Mouse (Mus musculus) cerebellum, postnatal 36 days (tissue): Measurements from ENCODE around the gene Gm20388.

Experiments
- DNase-seq, 2 experiments: peaks; one replicate each; pipeline ENCODE4 v3.0.0; 2021 to 2022; ENCODE audit warnings: mixed read lengths in 2 of 2

Gm20388 gene

GRCm38 (mm10) chr8:122928631-122929224 lies 3018.1 kb downstream of the Gm20388 start:
- no peak for DNase-seq

GRCm38 (mm10) chr8:122931834-122932560 lies 3021.4 kb downstream of the Gm20388 start:
- DNase-seq: peak in 1 of 2 experiments; percentile 42

- no peak for DNase-seq
Measured at GRCm38 (mm10) chr8:122932561-122932959, 3021.9 kb downstream of the Gm20388 start.

- no peak for DNase-seq
Measured at GRCm38 (mm10) chr8:122933973-122934372, 3023.3 kb downstream of the Gm20388 start.

GRCm38 (mm10) chr8:122935118-122935517 lies 3024.5 kb downstream of the Gm20388 start:
- peak in 1 of 2 experiments; percentile 47 for DNase-seq

- no peak for DNase-seq
Measured at GRCm38 (mm10) chr8:122935912-122936311, 3025.3 kb downstream of the Gm20388 start.

GRCm38 (mm10) chr8:122937545-122938053 lies 3027.0 kb downstream of the Gm20388 start:
- peak; percentile 47 to 51 for DNase-seq

- DNase-seq: peak in 1 of 2 experiments; percentile 51
Measured at GRCm38 (mm10) chr8:122938170-122938569, 3027.5 kb downstream of the Gm20388 start.

GRCm38 (mm10) chr8:122938591-122938990 lies 3027.9 kb downstream of the Gm20388 start:
- DNase-seq: no peak

GRCm38 (mm10) chr8:122942803-122943713 lies 3032.4 kb downstream of the Gm20388 start:
- DNase-seq: peak in 1 of 2 experiments; percentile 69

- no peak for DNase-seq
Measured at GRCm38 (mm10) chr8:122945775-122946174, 3035.1 kb downstream of the Gm20388 start.

GRCm38 (mm10) chr8:122949701-122950100 lies 3039.1 kb downstream of the Gm20388 start:
- DNase-seq: no peak

- DNase-seq: no peak
Measured at GRCm38 (mm10) chr8:122951456-122951855, 3040.8 kb downstream of the Gm20388 start.

- DNase-seq: no peak
Measured at GRCm38 (mm10) chr8:122953028-122953427, 3042.4 kb downstream of the Gm20388 start.

- DNase-seq: no peak
Measured at GRCm38 (mm10) chr8:122954090-122954799, 3043.6 kb downstream of the Gm20388 start.

- no peak for DNase-seq
Measured at GRCm38 (mm10) chr8:122955195-122955594, 3044.6 kb downstream of the Gm20388 start.

- no peak for DNase-seq
Measured at GRCm38 (mm10) chr8:122955997-122956396, 3045.4 kb downstream of the Gm20388 start.

GRCm38 (mm10) chr8:122960323-122960722 lies 3049.7 kb downstream of the Gm20388 start:
- no peak for DNase-seq

GRCm38 (mm10) chr8:122960932-122961331 lies 3050.3 kb downstream of the Gm20388 start:
- no peak for DNase-seq

- no peak for DNase-seq
Measured at GRCm38 (mm10) chr8:122961458-122961857, 3050.8 kb downstream of the Gm20388 start.

- no peak for DNase-seq
Measured at GRCm38 (mm10) chr8:122962046-122962445, 3051.4 kb downstream of the Gm20388 start.

- no peak for DNase-seq
Measured at GRCm38 (mm10) chr8:122966638-122967037, 3056.0 kb downstream of the Gm20388 start.
